Mouse (Mus musculus) lung, postnatal 4 days (tissue): Measurements from ENCODE around the gene Zfyve27.

Experiments
- DNase-seq, 2 experiments: peaks; one replicate each; pipeline ENCODE4 v3.0.0; 2021

Gene Zfyve27

DNA sequence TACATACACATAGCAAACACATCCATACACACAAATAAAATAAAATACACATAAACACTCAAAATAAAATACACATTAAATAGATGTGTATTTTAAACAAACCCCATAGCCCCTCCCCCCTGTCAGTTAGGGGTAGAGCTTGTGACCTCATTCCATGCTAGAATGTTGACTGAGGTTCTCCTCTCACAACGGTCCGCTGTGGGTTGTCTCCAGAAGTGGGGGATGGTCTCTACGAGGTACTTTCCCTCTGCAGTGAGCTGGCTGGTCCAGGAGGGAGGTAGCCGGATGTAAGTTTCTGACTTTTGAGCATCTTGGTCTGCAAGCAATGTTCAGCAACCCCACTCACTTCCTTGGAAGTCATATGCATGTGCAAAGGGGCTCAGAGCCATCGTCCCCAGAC lies at the start of gene Zfyve27:
Gene Zfyve27 (plus strand): TSS at position 188 of the 400 bp plus-strand sequence.
- DNase-seq = no peak

DNA sequence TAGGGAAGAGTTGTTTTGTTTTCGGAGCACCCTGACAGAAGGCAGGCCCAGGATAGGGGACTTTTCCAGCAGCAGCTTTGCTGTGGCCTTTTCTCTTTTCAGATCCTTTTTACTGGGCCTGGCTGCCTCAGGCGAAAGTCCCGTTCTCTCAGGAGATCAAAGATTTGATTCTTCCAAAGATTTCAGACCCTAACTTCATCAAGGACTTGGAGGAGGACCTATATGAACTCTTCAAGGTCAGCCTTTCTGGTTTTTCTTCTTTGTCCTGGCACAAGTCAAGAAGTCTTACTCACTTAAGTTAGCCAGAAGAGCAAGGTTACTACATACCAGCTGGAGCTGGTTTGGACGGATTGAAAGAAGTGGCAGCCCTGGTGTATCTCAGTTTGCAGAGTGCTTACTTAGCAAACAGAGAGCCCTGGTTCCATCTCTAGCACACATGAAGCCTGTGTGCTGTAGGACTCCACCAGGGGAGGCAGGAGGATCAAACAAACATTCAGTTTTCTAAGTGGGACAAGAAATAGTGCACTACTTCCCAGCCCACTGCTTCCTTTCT lies 47.9 kb upstream of the Zfyve27 start:
- peak in 1 of 2 experiments; percentile 42 for DNase-seq

DNA sequence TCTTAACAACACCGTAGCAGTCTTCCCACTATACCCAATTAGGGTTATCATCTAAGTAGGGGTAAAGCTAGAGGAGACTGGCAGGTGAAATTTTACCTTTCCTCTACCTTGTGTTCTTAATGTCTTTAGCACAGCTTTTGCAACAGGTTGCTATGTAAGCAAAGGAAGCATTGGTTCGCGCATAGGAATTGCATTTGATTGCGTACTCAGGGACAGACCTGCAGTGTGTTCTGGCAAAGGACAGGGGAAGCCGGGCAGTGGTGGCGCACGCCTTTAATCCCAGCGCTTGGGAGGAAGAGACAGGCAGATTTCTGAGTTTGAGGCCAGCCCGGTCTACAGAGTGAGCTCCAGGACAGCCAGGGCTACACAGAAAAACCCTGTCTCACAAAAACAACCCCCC lies 45.6 kb upstream of the Zfyve27 start:
- no peak for DNase-seq

DNA sequence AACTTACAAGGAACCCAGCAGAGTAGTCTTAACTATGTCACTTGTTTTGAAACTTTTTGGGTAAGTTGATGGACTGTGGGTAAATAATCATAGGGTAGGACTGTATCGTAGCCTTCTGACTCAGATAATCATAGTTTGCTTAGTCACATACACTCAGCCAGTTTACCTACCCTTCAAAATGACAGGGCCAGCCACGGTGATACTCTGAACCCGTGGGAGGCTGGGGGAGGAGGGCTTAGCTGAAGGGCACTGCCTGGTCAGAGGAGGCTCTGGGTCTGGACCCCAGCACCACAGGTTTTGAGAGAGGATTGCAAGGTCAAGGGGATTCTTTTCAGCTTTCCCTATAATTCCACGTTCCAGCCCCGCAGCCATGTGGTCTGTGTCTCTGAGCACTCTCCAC lies 45.2 kb upstream of the Zfyve27 start:
- no peak for DNase-seq

DNA sequence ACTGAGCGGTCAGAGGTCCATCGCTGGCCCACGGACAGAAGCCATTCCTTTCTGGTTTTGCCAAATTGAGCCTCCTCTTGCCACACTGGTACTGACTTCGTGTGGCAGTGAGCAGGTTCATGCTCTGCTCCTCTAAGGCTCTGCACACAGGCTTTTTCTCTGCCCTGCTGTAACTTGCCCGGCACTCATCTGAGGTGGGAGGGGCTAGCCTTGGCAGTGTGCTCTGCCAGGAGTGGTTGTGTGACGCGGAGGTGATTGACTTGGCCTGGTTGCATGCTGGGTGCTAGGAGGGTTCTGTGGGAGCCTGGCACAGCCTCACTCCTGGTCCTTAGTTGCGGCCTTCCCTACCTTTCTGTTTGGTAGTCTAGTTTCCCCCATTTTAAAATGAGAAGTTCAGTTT lies 43.3 kb upstream of the Zfyve27 start:
- DNase-seq = no peak

DNA sequence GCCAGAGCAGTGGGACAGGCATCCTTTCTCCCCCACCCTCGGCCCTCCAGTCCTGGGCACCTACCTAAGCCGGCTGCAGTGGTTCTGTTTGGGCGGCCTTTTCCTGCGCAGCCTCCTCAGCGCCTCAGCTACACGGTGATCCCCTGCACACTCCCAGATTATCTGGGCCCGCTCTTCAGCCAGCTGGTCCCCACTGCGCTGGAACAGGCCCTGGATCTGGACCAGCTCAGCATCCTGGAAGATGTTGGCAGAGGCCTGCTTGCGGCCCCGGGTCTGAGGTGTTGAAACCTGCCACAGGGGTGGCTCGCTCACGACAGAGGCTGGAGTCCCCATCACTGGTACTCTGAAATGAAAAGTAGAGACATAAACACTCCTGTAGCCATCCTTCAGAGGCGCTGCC lies 39.1 kb upstream of the Zfyve27 start:
- no peak for DNase-seq

DNA sequence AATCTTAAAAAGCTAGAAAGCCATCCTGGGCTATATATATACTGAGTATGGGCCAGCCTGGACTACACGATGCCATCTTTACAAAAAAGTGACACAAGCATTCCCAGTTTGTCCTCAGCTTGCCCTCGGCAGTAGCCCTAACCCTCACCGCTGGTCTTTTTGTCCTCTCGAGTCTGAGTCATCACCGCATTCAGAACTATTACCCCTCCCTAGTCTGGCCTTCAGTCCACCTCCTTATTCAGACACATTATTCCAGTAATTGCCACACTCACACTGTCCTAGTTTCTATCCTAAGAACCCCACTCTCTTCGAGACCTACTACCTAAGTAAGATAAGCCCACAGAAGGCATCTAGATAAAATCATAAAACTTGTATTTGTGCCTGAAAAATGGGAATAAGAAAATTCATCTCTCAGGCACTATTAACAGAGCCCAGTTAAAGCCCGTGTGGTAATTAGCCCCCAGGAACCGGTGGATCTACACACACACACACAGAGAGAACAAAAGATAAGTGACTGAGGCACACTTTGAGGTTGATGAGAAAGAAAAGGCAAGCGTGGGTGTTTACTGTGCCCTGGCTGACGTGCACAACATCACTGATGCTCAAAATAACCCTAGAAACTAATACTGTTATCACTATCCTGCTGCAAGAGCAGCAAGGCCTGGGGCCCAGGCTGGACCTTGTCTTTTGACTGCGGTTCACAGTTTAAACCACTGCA lies 38.1 kb upstream of the Zfyve27 start:
- DNase-seq = no peak

DNA sequence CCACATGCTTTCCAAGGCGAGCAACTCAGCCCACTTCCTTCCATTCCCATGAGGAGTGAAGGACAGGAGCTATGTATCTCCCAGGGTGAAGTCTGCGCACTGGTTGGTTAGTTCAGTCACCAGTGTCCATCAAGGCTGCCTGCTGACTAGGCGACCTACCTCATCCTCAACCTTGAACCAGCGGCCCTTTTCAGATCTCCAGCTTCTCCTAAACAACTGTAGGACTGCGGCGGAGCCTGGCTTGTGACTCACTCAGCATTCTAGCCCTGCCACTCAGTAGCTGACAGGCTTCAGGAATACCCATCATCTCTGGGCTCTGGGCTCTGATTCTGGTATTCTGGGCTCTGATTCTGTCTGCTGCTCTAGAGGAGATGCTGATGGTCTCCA lies 37.5 kb upstream of the Zfyve27 start:
- DNase-seq = no peak

DNA sequence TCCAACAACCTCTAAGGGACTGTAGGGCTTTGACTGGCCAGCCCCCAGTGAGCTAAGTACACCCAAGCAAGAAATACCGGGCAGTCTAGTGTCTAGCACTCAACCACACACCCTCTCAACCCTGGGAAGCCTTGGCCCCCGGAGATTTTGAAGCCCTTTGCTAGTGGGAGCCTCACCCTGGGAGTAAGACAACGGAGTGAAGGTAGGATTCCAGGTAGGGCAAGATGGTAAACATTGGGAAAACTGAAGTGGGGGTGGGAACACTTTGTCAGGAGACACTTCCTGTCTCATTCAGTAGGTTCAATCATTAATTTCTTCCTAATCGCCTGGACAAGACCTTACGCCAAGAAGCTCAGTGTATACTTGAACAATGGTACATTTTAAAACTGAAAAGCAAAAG lies 36.7 kb upstream of the Zfyve27 start:
- peak in 1 of 2 experiments; percentile 60 for DNase-seq

DNA sequence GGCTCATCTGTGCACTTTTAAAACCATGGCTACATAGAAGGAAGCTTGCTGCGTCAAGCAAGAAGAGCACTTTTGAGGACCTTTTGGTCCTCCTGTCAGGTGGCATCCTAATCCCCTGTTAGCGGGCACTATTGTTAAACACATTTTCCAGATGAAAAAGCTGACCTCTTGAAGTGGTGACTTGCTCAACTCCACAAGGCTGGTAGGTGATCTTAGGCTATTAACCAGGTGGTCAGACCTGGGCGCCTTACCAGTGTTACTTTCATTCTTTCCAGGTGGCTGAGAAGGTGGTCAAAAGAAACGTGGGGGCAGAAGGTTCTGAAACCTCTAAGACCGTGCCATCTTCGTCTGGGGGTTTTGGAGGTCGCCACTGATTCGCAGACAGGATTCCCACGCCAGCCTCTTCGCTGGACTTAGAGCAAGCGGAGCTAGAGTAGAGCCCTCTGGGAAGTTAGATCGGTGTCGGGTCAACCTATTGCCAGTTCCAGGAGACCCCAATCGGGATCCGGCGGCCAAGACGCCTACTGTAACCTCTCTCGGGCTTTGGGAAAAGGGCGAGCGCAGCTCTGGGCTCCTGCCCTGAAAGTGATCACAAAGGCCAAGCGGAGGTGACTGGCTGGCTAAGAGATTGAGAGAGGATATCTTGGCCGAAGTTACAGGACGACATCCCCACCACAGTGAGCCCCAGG lies 35.6 kb upstream of the Zfyve27 start:
- DNase-seq = no peak

DNA sequence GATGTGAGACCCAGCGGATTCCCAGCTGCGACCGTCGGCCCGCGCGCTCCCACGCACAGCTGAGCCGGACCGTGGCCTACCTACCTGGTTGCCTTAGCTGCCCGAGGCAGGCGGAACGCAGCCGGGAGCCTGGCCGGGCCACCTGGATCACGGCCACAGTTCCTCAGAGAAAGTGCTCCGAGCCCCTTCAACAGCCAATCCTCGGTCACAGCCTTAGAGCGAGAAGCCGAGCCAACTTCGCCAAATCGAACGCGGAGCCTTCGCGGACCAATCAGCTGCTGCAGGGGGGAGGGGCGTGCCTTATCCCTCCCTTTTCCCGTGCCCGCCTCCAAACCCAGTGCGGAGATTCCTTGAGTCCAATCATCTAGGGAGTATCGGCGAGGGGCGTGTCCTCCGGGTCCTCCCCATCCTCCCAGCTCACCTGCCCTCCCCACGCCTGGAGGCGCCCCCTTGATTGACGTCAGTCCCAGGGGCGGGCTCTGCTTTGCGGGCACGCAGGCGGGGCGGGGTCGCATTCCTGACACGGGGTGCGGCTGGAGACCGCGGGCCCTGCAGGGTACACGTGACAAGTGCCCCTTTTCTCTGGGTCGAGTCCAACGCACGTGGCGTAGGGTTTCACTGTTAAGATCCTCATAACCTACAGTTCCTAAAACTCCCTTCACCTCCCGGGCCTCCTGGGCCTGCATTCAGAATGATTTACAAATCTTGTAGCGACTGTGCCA lies 34.8 kb upstream of the Zfyve27 start, which contains the start of gene Avpi1:
Gene Avpi1 (minus strand): TSS at position 273 of the 722 bp plus-strand sequence.
- peak; percentile 98 to 99 for DNase-seq

DNA sequence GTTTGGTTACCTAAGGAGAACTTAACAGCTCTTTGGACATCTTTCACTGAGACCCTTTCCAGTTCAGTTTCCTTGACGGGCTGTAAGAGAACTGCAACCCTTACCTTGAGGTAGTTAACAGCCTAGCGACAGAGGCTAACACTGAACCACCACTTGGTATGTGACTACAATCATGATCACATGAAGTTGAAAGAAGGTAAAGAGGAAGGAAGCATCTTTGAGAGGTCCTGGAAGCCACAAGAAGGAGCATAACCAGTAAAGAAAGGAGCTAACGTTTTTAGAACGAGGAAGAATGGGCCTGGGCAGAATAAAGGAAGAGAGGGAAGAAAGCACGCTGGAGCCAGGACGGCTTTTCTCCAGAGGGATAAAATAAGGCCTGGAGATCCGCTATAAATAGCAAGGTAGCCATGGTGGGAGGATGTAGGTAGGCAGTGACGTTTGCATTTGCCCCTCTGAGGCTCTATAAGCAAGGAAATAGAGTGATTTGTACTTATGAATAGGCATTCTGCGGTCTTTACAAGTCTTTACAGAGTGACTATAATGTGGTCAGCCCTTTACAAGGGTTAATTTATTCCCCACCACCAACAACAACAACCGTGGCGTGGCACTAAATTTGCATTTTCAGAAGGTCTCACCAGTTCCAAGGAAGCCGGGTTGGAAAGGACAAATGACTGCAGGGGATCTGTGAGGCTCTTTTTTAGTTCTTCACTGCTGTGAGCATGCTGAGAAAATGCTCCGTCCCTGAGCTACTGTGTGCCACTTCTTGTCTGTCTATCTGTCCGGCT lies 34.0 kb upstream of the Zfyve27 start:
- no peak for DNase-seq

DNA sequence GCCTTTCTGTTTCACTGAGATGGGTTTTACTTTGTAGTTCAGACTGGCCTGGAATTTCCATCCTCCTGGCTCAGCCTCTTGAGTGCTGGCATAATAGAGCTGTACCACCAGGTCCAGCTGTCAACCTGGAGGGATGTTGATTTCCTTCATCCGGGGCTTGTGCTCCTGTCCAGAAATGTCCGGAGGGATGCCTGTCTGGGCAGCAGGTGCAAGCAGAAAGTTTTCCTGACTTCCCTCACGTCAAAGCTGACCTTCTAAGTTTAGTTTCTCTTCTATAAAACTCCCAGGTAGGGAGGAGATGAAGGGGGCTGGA lies 33.5 kb upstream of the Zfyve27 start:
- no peak for DNase-seq

DNA sequence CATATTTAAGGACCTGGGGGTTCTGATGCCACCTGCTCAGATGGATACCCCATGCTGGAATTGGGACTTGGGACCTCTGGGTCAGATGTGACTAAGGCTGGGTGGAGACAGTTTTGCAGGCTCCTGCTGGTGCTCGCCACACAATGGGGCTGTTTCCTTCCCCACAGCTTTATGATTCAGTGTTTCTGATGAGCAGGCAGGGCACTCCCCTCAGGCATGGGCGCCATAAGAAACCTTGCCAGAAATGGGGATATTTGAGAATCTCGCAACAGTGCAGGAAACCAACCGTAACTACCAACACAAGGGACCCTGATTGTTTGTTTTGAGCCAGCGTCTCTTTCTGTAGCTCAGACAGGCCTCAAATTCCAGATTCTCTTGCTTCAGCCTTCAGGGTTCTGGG lies 32.6 kb upstream of the Zfyve27 start:
- peak in 1 of 2 experiments; percentile 41 for DNase-seq

DNA sequence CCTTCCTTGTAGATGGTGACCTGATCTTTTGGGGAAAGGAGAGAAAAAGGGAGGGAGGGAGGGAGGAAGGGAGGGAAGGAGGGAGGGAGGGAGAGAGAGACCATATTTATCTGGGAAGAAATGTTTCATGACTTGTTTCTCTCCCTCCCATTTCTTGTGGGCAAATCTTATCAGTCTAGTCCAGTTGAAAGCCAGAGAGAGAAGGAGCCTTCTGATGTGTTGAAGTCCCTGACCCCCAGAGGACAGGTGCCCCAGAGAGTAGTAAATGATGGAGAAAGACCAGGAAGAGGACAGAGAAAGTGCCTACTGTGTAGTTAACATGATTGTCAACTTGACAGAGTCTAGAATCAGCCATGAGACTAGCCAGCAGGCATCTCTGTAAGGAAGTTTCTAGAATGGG lies 28.7 kb upstream of the Zfyve27 start:
- no peak for DNase-seq

DNA sequence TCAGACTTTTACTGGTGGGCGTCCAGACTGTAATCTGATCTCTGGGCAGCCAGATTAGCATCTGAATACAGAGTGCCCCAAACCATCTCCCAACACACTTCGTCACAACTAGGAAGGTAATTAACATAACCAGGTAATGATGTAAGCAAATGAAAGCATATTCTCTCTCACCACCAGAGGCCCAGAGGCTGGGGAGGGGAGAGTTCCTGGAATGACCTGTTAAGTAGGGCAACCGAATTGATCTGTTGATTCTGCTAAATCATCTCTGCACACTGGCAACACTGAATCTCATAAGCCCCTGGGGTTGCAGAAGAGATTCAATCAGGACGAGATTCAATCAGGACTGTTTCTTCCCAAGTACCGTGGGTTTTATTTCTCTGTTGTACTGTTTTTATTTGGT lies 27.6 kb upstream of the Zfyve27 start:
- DNase-seq = no peak

DNA sequence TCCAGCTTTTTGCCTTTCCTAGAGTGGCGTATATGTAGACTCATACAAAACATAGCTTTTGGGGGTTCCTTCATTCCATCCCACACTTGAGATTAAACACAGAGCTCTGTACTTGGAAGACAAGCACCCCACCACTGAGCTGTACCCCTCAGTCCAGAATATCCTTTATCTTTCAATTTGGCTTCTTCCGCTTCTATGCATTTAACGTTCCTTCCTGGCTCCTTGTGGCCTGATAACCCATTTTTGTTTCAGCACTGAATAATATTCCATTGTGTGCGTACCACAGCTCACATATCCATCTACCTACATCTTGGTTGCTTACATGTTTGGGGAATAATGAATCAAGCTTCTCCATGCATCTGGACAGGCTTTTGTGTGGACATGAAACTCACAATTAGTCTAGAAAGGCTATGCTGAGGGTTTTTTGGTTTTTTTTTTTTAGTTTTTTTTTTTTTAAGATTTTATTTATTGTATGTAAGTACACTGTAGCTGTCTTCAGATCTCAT lies 26.5 kb upstream of the Zfyve27 start:
- DNase-seq = no peak

DNA sequence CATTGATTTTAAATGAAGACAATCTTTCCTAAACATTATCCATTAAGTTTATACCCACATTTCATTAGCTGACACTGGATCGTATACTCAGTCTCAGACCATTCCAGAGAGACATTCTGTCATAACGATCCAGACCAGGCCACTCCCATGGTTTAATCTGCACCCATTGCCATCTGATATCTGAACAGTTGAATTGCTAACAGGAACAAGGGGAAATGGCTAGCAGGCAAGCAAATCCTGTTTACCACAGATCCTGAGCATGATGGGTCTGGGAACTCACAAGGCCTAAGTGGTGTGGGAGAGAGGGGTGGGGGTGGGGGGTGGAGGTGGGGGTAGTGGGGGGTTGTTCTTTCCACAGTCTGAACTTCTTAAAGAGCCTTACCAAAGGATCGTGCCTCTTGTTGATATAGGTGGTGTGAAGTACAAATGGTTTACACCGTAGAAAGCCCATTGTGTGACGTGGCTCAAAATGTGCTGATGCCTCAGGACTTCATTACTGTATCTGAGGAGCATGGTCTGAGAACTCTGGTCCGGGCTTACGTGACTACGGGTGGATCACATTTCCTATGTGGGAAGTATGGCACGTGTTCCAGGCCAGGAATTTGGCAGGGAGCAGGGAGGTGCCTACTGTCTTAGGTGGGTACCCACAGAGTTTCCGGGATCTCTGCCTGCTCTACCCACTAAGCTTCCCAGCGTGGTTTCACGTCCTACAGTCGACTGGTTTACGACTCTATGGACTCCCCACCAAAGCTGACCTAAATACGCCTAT lies 25.1 kb upstream of the Zfyve27 start:
- no peak for DNase-seq

DNA sequence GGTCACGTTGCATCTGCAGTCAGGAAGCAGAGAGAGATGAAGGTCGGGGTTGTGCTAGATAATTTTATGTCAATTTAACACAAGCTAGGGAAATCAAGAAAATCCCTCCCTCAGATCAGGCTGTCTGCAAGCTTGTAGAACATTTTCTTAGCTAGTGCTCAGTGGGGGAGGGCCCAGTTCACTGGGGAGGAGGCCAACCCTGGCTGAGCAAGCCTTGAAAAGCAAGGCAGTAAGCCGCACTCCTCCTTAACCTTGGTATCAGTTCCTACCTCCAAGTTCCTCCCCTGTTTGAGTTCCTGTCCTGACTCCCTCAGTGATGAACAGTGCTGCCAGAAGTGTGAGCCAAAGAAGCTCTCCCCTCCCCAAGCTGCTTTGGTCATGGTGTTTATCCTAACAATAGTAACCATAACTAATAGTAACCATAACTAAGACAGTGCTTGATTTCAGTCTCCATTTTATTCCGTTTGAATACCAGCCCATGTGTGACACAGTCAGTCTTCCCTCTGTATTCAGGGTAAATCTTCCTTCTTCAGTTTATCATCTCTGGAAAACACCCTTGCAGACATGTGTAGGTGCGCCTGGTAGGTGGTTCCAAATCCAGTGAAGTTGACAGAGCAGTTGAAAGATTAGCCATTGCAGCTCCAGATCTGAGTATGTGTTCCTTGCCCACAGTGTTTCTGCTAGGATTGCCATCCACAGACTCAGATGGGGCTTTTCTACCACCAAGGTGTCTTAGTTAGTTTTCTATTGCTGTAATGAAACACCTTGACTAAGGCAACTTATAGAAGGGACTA lies 23.8 kb upstream of the Zfyve27 start:
- no peak for DNase-seq

DNA sequence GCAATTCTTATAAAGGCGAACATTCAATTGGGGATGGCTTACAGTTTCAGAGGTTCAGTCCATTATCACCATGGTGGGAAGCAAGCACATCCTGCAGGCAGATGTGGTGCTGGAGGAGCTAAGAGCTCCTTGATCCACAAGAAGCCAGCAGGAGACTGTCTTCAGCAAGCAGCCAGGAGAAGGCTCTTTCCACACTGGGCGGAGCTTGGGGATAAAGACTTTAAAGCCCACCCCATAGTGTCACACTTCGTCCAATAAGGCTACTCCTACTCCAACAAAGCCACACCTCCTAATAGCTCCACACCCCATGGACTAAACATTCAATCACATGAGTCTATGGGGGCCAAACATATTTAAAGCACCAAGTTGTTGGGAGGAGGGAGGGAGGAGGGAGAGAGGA lies 21.8 kb upstream of the Zfyve27 start:
- DNase-seq = no peak

DNA sequence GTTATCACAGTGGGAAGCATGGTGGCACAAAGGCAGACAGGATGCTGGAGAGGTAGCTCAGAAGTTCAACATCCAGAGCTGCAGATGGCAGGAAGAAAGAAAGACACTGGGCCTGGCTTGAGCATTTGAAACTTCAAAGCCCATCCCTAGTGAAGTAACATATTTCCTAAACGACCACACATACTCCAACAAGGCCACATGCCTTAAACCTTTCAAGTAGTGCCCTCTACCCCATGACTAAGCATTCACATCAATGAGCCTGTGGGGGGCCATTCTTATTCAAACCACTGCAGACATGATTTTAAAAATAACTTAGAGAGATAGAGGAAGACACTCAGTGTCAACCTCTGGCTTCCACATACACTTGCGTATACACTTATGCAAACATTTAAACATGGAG lies 21.0 kb upstream of the Zfyve27 start:
- DNase-seq = no peak
